Mouse (Mus musculus) neural tube, embryonic 13.5 days (tissue): ENCODE data around the gene Cwc25. TPM values are rescaled to one million over a fixed set of nuclear protein-coding genes. Genes with fewer than 3 reads are reported as not detected.
A peak's percentile ranks its signal among the peaks of the same experiment; 100 is the strongest.

ENCODE experiments used
- ATAC-seq: fragments of 200-750 bp; cut with Nextera tagmentation; 2 replicates; pipeline ENCODE4 v1.8.0; 2017; ENCODE audit warnings: low read depth, mild to moderate bottlenecking, moderate TSS enrichment, moderate library complexity
- H3K27ac ChIP-seq: fragments of 300-500 bp; sonication (generic); replicated peaks from 2 replicates; pipeline ENCODE4 v1.5.1; 2015; ENCODE audit warnings: moderate library complexity, mild to moderate bottlenecking, inconsistent platforms
- H3K27me3 ChIP-seq: fragments of 300-500 bp; sonication (generic); 2 replicates; pipeline ENCODE4 v1.6.1; 2015; ENCODE audit warnings: mild to moderate bottlenecking, inconsistent platforms
- H3K36me3 ChIP-seq: fragments of 300-500 bp; sonication (generic); 2 replicates; pipeline ENCODE4 v1.6.1; 2015; ENCODE audit warnings: mild to moderate bottlenecking, inconsistent platforms
- H3K4me1 ChIP-seq: fragments of 300-500 bp; sonication (generic); replicated peaks from 2 replicates; pipeline ENCODE4 v1.6.1; 2015; ENCODE audit warnings: inconsistent platforms
- H3K4me2 ChIP-seq: fragments of 300-500 bp; sonication (generic); 2 replicates; pipeline ENCODE4 v1.6.1; 2015; ENCODE audit warnings: inconsistent platforms, mild to moderate bottlenecking, moderate library complexity
- H3K4me3 ChIP-seq: fragments of 300-500 bp; sonication (generic); 2 replicates; pipeline ENCODE4 v1.5.1; 2015; ENCODE audit warnings: mild to moderate bottlenecking, inconsistent platforms
- H3K9ac ChIP-seq: fragments of 300-500 bp; sonication (generic); 2 replicates; pipeline ENCODE4 v1.6.1; 2015; ENCODE audit warnings: moderate library complexity, mild to moderate bottlenecking, inconsistent platforms
- H3K9me3 ChIP-seq: fragments of 300-500 bp; sonication (generic); 2 replicates; pipeline ENCODE4 v1.6.1; 2016; ENCODE audit warnings: inconsistent platforms
- WGBS: fragments of 180-500 bp; shearing (Covaris S2); methylation state at CpG from one replicate; pipeline ENCODE4 v1.1.7; 2015; 5-methylcytosine and 5-hydroxymethylcytosine counted together
- polyA plus RNA-seq: library from polyadenylated mRNA; unstranded; fragments of >200 nt; fragmentation: Nextera tagmentation; extraction: Ambion mirVana; gene quantifications from 2 replicates; pipeline ENCODE4 v1.2.1, GENCODE M21; 2015

The Cwc25 gene
- polyA plus RNA-seq, 1 experiment from 2014 or later, result 18.8 TPM

DNA sequence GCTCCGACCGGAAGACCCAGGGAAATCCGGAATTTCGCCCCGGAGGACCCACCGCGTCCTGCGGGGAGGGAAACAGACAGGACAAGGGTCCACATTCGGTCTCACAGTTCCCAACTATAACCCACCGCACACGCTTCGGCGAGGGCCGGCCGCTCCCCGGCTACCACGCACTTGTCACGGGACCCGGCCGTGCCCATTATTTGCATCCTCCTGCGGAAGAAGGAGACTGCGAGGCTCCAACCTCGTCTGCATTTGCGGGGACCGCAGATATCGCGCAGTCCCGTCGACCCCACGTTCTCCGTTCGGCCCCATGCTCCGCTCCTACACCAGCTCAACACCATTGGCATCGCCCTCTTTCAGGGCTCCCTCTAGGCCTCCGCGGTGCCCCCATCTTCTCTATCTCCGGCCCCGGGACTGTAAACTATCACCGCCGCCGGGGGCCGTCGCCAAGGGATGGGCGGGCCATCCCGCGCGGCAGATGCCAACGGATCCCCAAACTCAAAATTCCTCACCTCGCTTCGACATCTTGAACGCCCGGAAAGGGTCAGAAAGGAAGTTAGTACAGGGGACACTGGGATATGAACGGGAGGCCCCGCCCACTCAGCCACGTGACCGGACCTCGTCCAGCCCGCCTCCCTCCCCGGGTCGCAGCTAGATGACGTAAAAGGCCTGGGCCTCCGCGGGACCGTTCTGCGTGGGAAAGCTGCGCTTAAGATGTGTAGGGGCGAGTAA is 15.6 kb upstream of the Cwc25 start, which contains the start of gene Rpl23:
Rpl23 (minus strand) TSS at position 606 of the 732 bp plus-strand sequence.
- Histone ChIP-seq H3K9me3 (no peaks in the 10 kb centered on the region), H3K27ac (peak within 1 kb of the TSS; percentile 92), H3K4me1 (peaks cover 32% of the 10 kb centered on the region), H3K9ac (peak within 1 kb of the TSS; percentile 99), H3K4me3 (peak within 1 kb of the TSS; percentile 98), H3K27me3 (no peaks in the 10 kb centered on the region), H3K4me2 (peak within 1 kb of the TSS; percentile 86), H3K36me3 (peaks cover 40% of the 10 kb centered on the region)
- peak; percentile 96 for ATAC-seq
- under 1% methylated on average over 67 of the region's 67 CpGs for WGBS

DNA sequence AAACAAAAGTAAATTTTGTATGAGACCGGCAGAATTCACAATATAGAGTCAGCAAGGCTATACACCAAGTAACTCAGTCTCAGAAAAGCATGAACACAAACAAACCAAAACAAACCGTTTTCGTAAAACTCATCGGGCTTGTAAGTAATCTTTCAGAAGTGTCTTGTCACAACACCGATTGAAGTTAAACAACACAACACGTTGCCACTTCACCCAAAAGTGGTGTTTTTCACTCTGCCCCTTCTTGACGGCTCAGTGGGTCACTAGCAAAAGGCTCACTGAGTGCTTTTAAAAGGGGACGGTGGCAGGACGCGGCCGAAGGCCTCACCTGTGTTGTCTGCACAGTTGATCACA is 15.1 kb upstream of the Cwc25 start:
- WGBS, result 2% methylated on average over 11 of the region's 11 CpGs
- peaks cover 32% of the 10 kb centered on the region for H3K4me1 ChIP-seq
- no peak for ATAC-seq
- no peaks in the 10 kb centered on the region for H3K27me3 ChIP-seq
- H3K27ac ChIP-seq, result peak overlapping the region; percentile 92
- peak overlapping the region; percentile 98 for H3K4me3 ChIP-seq
- H3K36me3 ChIP-seq, result peaks cover 46% of the 10 kb centered on the region
- H3K9me3 ChIP-seq, result no peaks in the 10 kb centered on the region
- H3K4me2 ChIP-seq, result peak overlapping the region; percentile 86
- peak overlapping the region; percentile 99 for H3K9ac ChIP-seq

DNA sequence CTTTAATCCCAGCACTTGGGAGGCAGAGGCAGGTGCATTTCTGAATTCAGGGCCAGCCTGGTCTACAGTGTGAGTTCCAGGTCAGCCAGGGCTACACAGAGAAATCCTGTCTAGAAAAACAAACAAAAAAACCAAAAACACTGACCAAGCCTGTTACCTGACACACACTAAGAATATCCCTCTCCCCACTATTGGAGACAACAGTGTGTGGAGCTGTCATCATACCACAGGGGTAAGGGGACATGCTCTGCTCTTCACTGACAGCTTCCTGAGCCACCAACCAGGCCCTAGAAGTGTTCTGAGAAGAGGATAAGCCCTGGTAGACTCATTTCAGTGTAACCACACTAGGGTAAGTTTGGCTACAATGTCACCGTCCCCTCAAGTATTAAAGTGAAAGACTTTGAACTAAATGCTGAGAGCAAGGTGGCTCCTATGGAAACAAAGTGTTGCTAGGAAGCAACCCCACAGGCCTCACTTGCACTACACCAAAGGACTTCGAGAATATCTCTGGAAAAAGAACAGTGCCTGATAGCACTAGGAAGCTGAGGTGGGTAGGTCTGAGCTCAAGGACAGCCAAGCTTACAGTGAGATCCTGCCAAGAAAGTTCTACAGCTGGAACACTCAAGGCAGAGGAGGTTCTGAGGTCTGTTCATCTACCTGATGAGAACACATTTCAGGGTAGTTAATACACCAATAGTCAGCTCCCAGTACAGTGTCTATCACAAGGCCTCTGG is 13.8 kb upstream of the Cwc25 start:
- H3K4me1 ChIP-seq, result peaks cover 32% of the 10 kb centered on the region
- H3K4me2 ChIP-seq, result peak overlapping the region; percentile 86
- no peaks in the 10 kb centered on the region for H3K9me3 ChIP-seq
- H3K27me3 ChIP-seq, result no peaks in the 10 kb centered on the region
- peak overlapping the region; percentile 99 for H3K9ac ChIP-seq
- no peak overlapping the region for H3K27ac ChIP-seq
- 74% methylated on average over 2 of the region's 2 CpGs for WGBS
- peaks cover 59% of the 10 kb centered on the region for H3K36me3 ChIP-seq
- H3K4me3 ChIP-seq, result peak overlapping the region; percentile 98
- no peak for ATAC-seq

DNA sequence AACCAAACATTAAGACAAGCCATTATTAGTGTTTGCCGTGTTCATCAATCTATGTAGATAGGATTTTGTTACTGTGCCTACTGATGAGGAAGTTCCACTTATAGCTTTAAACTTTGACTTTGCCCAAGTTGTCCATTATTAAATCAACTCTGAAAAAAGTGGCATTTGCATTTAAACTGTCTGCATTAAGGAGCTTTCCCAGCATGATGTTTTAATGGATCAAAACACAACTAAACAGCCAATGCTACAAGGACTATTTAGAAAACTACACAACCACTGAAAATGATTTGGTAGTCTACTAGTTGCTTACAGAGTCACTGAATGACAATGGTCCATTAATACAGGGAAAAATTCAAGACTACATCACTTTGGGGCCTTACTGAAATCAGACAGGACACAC is 12.6 kb upstream of the Cwc25 start:
- WGBS, result 93% methylated on average over 1 of the region's 1 CpGs
- Histone ChIP-seq H3K27me3 (no peaks in the 10 kb centered on the region), H3K27ac (no peak overlapping the region), H3K4me2 (no peak overlapping the region), H3K36me3 (peaks cover 61% of the 10 kb centered on the region), H3K4me3 (no peak overlapping the region), H3K9me3 (no peaks in the 10 kb centered on the region), H3K9ac (no peak overlapping the region), H3K4me1 (peaks cover 32% of the 10 kb centered on the region)
- no peak for ATAC-seq

DNA sequence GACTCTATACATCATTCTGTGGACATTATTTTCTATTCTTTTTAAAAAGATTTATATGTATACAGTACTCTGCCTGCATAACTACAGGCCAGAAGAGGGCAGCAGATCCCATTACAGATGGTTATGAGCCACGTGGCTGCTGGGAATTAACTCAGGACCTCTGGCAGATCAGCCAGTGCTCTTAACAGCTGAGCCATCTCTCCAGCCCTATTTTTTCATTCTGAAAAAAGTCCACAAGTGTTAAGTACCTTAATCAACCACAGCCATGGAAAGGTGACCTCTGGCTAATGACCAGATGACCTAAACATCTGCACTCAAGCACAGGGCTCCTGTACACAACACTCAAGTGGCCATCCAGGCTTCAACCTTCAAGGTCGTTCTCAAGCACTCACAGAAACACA is 10.8 kb upstream of the Cwc25 start:
- 45% methylated on average over 2 of the region's 2 CpGs for WGBS
- no peak overlapping the region for H3K4me3 ChIP-seq
- no peaks in the 10 kb centered on the region for H3K27me3 ChIP-seq
- no peaks in the 10 kb centered on the region for H3K9me3 ChIP-seq
- no peak overlapping the region for H3K4me2 ChIP-seq
- H3K27ac ChIP-seq, result no peak overlapping the region
- no peak for ATAC-seq
- no peak overlapping the region for H3K9ac ChIP-seq
- H3K4me1 ChIP-seq, result peaks cover 24% of the 10 kb centered on the region
- peaks cover 61% of the 10 kb centered on the region for H3K36me3 ChIP-seq

DNA sequence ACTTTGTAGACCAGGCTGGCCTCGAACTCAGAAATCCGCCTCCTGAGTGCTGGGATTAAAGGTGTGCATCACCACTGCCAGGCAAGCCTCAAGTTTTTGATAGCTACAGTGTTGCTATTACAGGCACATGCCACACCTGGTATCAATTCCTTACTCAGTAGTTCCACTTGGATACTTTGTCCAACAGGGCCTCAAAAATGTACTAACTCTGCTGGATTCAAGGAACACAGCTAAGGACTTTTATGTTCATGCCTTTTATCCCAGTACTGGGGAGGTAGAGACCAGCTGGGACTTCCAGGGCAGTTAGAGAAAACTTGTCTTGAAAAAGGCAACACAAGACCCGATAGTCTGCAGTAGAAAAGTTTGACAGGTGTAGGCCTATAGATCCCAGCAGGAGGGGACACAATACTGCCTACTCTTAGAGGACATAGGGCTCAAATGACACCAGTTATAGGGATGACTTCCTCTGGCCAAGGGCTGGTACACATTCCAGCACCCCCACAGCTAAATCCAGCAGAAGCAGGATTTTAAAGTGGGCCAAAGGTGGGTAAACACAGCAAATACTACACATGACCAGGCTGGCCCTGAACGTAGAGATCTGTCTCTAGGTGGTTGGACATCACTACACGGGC is 10.3 kb upstream of the Cwc25 start:
- Histone ChIP-seq H3K4me1 (peaks cover 24% of the 10 kb centered on the region), H3K27ac (no peak overlapping the region), H3K27me3 (no peaks in the 10 kb centered on the region), H3K9me3 (no peaks in the 10 kb centered on the region), H3K4me3 (no peak overlapping the region), H3K9ac (no peak overlapping the region), H3K4me2 (no peak overlapping the region), H3K36me3 (peaks cover 61% of the 10 kb centered on the region)
- WGBS, result 55% methylated on average over 5 of the region's 5 CpGs
- no peak for ATAC-seq

DNA sequence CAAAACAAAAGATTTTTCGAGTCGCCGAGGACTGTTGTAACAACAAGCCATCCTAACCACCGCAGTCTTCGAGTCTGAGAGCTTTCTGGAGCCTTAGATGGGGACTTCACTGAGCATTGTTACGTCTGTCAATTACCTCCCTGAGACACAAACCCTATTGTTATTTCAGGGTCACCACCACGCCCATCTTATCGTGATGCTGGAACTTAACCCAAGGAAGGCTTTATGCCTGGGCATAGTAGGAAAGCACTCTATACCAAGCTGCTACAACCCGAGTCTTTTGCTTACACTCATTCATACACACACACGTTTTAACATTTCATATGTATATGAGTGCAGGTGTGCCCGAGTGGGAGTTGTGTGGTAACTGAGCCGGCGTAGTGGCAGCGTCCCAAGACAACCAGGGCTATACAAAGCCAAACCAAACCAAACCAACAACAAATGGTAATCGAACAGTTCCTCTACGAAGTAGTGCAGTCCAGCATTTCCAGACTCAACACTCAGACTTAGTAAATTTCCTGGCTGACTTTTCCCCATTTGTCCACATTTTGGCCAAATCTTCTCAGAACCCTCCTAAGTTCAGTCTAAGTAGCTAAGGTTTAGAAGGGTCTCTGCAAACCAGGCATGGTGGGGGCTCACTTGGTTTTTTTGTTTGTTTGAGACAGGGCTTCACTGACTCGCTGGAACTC is 9.6 kb upstream of the Cwc25 start, which contains the start of gene 1700001P01Rik:
1700001P01Rik (minus strand) TSS at position 111 of the 689 bp plus-strand sequence.
- no peaks in the 10 kb centered on the region for H3K27me3 ChIP-seq

DNA sequence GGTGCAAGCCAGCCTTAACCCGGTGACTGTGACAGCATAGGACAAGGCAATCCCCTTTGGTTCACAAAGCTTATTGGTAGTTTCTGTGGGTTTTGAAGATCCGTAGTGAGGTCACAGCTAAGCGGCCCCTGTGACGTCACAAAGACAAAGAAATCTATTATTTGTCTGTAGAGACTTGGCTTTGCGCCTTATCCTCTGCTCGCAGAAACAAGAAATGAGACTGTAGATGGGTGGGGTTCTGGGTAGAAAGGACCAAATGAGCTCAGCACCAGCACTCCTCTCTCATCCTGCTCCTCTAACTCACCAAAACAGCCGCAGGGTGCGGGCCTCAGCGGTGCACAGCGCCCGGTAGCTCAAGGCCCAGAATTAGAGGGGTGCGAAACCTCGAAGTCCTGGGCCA is 8.8 kb upstream of the Cwc25 start:
- no peak for ATAC-seq
- no peak overlapping the region for H3K4me3 ChIP-seq
- H3K27ac ChIP-seq, result no peak overlapping the region
- H3K9me3 ChIP-seq, result no peaks in the 10 kb centered on the region
- no peak overlapping the region for H3K9ac ChIP-seq
- peaks cover 10% of the 10 kb centered on the region for H3K4me1 ChIP-seq
- H3K36me3 ChIP-seq, result peaks cover 57% of the 10 kb centered on the region
- no peaks in the 10 kb centered on the region for H3K27me3 ChIP-seq
- H3K4me2 ChIP-seq, result no peak overlapping the region
- 80% methylated on average over 13 of the region's 13 CpGs for WGBS

More for the DNA sequence above, 9.6 kb upstream of the Cwc25 start, which contains the start of gene 1700001P01Rik:
- H3K4me3 ChIP-seq, result no peak within 1 kb of the TSS
- peaks cover 18% of the 10 kb centered on the region for H3K4me1 ChIP-seq
- H3K9ac ChIP-seq, result 0 out of 2 replicates have a peak within 1 kb of the TSS, but pooled peaks have one; percentile 8
- H3K4me2 ChIP-seq, result no peak within 1 kb of the TSS
- no peak within 1 kb of the TSS for H3K27ac ChIP-seq
- no peaks in the 10 kb centered on the region for H3K9me3 ChIP-seq
- no peak for ATAC-seq
- 41% methylated on average over 17 of the region's 17 CpGs for WGBS
- H3K36me3 ChIP-seq, result peaks cover 62% of the 10 kb centered on the region

DNA sequence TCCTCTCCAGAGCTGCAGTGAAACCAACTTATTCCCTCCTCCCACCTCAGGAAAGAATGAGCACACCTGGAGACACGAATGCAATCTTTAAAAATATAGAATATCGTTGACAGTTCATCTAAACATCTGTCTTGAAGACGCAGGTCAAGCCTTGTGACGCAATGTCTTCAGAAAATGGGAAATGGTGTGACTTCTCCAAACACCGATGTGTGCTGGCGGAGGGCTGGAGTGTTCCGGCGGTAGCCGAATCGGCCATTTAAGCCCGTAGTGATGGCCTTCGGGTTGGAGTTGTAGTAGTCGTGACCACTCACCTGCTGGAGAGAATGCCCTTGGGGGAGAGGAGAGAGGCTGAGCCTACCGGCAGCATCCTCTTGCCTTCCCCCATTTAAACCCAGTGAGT is 5.1 kb upstream of the Cwc25 start:
- 83% methylated on average over 14 of the region's 14 CpGs for WGBS
- no peak overlapping the region for H3K27ac ChIP-seq

DNA sequence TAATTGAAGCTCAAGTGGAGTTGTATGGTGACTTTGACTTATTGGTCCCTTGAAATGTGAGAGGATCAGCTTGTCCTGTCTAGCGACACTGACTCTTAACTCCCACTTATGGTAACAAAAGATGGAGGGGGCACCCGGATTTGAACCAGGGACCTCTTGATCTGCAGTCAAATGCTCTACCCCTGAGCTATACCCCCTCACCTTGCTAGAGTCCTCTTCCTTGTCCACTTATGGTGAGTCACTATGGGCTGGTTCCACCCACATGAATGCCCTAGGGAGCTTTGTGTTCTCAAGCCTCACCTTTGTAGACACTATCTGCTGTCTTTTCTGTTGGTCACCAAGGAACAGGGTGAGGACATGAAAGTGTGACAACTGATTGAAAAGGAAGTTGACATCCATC is 3.3 kb upstream of the Cwc25 start:
- WGBS, result 39% methylated on average over 2 of the region's 2 CpGs

More for the DNA sequence above, 5.1 kb upstream of the Cwc25 start:
- Histone ChIP-seq H3K36me3 (peaks cover 21% of the 10 kb centered on the region), H3K4me1 (peaks cover 4% of the 10 kb centered on the region), H3K9ac (no peak overlapping the region), H3K27me3 (no peaks in the 10 kb centered on the region), H3K9me3 (no peaks in the 10 kb centered on the region), H3K4me2 (no peak overlapping the region), H3K4me3 (no peak overlapping the region)
- ATAC-seq, result no peak

DNA sequence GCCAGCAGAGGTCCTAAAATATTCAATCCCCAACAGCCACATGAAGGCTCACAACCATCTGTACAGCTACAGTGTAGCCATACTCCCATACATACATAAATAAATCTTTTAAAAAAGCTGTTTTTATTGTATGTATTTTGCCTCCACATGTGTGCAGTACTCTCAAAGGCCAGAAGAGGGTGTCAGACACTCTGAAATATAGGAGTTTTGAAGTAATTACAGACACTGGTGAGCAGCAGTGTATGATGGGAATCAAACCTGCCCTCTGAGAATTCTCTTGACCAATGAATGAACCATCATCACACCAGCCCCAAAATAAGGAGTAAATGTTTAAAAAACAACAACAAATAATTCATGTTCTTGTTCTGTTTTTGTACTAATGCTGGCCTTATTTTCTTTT is 4.7 kb downstream of the Cwc25 start:
- H3K36me3 ChIP-seq, result peaks cover 72% of the 10 kb centered on the region

More for the DNA sequence above, 3.3 kb upstream of the Cwc25 start:
- Histone ChIP-seq H3K4me2 (no peak overlapping the region), H3K36me3 (0 out of 2 replicates have a peak, but pooled peaks cover 6% of the 10 kb centered on the region), H3K27me3 (no peaks in the 10 kb centered on the region), H3K27ac (no peak overlapping the region), H3K4me1 (peaks cover 17% of the 10 kb centered on the region), H3K9ac (no peak overlapping the region), H3K9me3 (no peaks in the 10 kb centered on the region), H3K4me3 (no peak overlapping the region)
- ATAC-seq, result no peak

More for the DNA sequence above, 4.7 kb downstream of the Cwc25 start:
- Histone ChIP-seq H3K4me2 (no peak overlapping the region), H3K4me3 (no peak overlapping the region), H3K9me3 (no peaks in the 10 kb centered on the region), H3K27me3 (no peaks in the 10 kb centered on the region), H3K4me1 (peaks cover 18% of the 10 kb centered on the region), H3K9ac (no peak overlapping the region), H3K27ac (no peak overlapping the region)
- no peak for ATAC-seq
